Mouse (Mus musculus) lung, embryonic 14.5 days (tissue): ENCODE data around the gene Ntsr1. TPM values are rescaled to one million over a fixed set of nuclear protein-coding genes. Genes with fewer than 3 reads are reported as not detected.

Experiments
- ATAC-seq: fragments of 200-750 bp; cut with Nextera tagmentation; 2 replicates; pipeline ENCODE4 v1.8.0; 2017; ENCODE audit warnings: mild to moderate bottlenecking, moderate TSS enrichment, moderate library complexity; ENCODE audit not compliant: insufficient read depth
- DNase-seq: peaks from one replicate; pipeline ENCODE4 v3.0.0-alpha.2; 2015
- H3K27ac ChIP-seq: fragments of 300-500 bp; sonication (generic); 2 replicates; pipeline ENCODE4 v1.5.1; 2014; ENCODE audit warnings: low read depth, mild to moderate bottlenecking, moderate library complexity
- H3K27me3 ChIP-seq: fragments of 300-500 bp; sonication (generic); 2 replicates; pipeline ENCODE4 v1.6.1; 2014; ENCODE audit warnings: low read length, control low read depth; ENCODE audit not compliant: insufficient read depth
- H3K36me3 ChIP-seq: fragments of 300-500 bp; sonication (generic); 2 replicates; pipeline ENCODE4 v1.6.1; 2014; ENCODE audit warnings: control low read depth; ENCODE audit not compliant: insufficient read depth
- H3K4me1 ChIP-seq: fragments of 300-500 bp; sonication (generic); 2 replicates; pipeline ENCODE4 v1.6.1; 2014; ENCODE audit warnings: antibody characterized with exemption, control low read depth; ENCODE audit not compliant: insufficient read depth
- H3K4me2 ChIP-seq: fragments of 300-500 bp; sonication (generic); 2 replicates; pipeline ENCODE4 v1.6.1; 2014; ENCODE audit warnings: mild to moderate bottlenecking
- H3K4me3 ChIP-seq: fragments of 300-500 bp; sonication (generic); 2 replicates; pipeline ENCODE4 v1.5.1; 2014; ENCODE audit warnings: low read depth, low read length
- H3K9ac ChIP-seq: fragments of 300-500 bp; sonication (generic); 2 replicates; pipeline ENCODE4 v1.6.1; 2014
- H3K9me3 ChIP-seq: fragments of 300-500 bp; sonication (generic); 2 replicates; pipeline ENCODE4 v1.6.1; 2016; ENCODE audit warnings: low read depth, low read length, control low read depth
- CTCF ChIP-seq: IDR thresholded peaks from 2 replicates; pipeline ENCODE4 v1.5.1; 2016; ENCODE audit warnings: antibody characterized with exemption, low read depth
- WGBS: fragments of 180-500 bp; shearing (Covaris S2); extraction: QIAGEN DNeasy Blood & Tissue Kit; methylation state at CpG from one replicate; pipeline ENCODE4 v1.1.7; 2014; 5-methylcytosine and 5-hydroxymethylcytosine counted together
- polyA plus RNA-seq: library from polyadenylated mRNA; unstranded; fragments of >200 nt; fragmentation: Nextera tagmentation; extraction: Ambion mirVana; gene quantifications from 2 replicates; pipeline ENCODE4 v1.2.1, GENCODE M21; 2014

The Ntsr1 gene
- polyA plus RNA-seq, 1 experiment from 2014 or later, result 2.6 TPM

GRCm38 (mm10) chr2:180532386-180532995, 32.7 kb downstream of the Ntsr1 start:
- no peaks in the 10 kb centered on the region for H3K9me3 ChIP-seq
- WGBS, result 40% methylated on average over 6 of the region's 6 CpGs
- H3K4me1 ChIP-seq, result peaks cover 7% of the 10 kb centered on the region; the same call in 1 of the 2 replicates
- no peak overlapping the region for H3K9ac ChIP-seq
- TF ChIP-seq CTCF, result no peak
- no peak overlapping the region for H3K4me2 ChIP-seq
- H3K4me3 ChIP-seq, result no peak overlapping the region
- H3K27ac ChIP-seq, result no peak overlapping the region
- ATAC-seq (no peak), DNase-seq (peak; percentile 36)
- no peaks in the 10 kb centered on the region; the same call in 1 of the 2 replicates for H3K27me3 ChIP-seq
- H3K36me3 ChIP-seq, result no peaks in the 10 kb centered on the region

GRCm38 (mm10) chr2:180533237-180533636, 33.5 kb downstream of the Ntsr1 start:
- Histone ChIP-seq H3K9ac (no peak overlapping the region), H3K4me3 (no peak overlapping the region), H3K36me3 (no peaks in the 10 kb centered on the region), H3K27me3 (no peaks in the 10 kb centered on the region), H3K9me3 (no peaks in the 10 kb centered on the region), H3K4me2 (no peak overlapping the region), H3K27ac (no peak overlapping the region), H3K4me1 (peaks cover 7% of the 10 kb centered on the region; the same call in 1 of the 2 replicates)
- no peak for TF ChIP-seq CTCF
- no peak for ATAC-seq
- 65% methylated on average over 4 of the region's 4 CpGs for WGBS
- DNase-seq, result no peak

DNA sequence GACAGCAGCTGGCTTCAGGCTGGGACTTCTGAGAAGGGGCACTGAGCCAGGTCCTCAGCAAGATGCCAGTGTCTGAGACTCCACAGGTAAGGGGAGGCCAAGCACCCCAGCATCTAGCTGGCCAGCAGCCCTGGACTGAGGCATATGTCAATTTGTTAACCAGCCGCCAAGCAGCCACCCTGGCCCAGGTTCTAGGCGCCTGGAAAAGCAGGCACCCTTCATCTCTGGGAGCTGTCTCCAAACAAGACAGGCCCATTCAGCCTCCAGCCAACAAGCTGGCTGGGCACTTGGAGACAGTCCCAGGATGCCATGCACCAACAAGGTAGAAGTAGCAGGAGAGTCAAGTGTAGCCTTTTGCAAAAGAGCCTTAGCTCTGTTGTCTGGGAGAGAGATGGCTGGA, 43.9 kb downstream of the Ntsr1 start:
- no peak for TF ChIP-seq CTCF
- ATAC-seq (no peak), DNase-seq (no peak)
- Histone ChIP-seq H3K27me3 (no peaks in the 10 kb centered on the region), H3K36me3 (no peaks in the 10 kb centered on the region), H3K9ac (no peak overlapping the region), H3K4me3 (no peak overlapping the region), H3K4me1 (peaks cover 6% of the 10 kb centered on the region; the same call in 1 of the 2 replicates), H3K27ac (no peak overlapping the region), H3K4me2 (no peak overlapping the region), H3K9me3 (no peaks in the 10 kb centered on the region)
- WGBS, result 68% methylated on average over 2 of the region's 2 CpGs

GRCm38 (mm10) chr2:180545046-180545445, 45.3 kb downstream of the Ntsr1 start:
- no peak for ATAC-seq

DNA sequence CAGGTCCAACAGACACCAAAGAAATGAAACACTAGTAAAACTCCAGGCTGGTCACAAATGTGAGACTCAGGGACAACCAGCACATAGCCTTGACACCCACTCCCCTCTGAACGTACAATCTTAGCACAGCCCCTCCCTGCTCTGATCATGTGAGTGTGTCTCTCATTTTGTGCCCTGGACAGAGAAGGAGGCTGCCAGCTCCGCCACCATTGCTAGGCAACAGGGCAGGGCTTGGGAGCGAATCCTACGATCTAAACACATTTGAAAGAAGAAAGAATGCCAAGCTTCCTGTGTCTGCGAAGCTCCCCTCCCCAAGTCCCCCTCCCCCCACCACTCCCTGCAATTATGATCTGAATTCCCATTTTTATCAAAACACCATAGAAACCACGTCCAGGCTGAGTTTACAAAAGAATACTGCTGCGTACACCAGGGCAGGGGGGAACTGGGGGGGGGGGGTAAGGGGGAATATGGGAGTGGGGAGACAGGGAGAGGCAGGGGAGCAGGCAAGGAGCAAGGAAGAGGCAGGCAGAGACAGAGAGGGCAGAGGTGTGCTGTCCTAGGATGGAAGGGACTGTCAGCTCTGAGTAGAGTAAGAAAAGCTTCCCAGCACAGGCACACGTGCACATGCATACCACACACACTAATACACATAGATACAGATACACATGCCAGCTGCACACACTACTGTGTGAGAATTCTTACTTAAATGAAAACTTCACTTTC, 47.8 kb downstream of the Ntsr1 start:
- Histone ChIP-seq H3K9ac (no peak overlapping the region), H3K27ac (no peak overlapping the region), H3K4me2 (peak overlapping the region; percentile 43), H3K36me3 (no peaks in the 10 kb centered on the region), H3K9me3 (no peaks in the 10 kb centered on the region), H3K27me3 (0 out of 2 replicates have a peak, but pooled peaks cover 3% of the 10 kb centered on the region), H3K4me1 (peaks cover 6% of the 10 kb centered on the region; the same call in 1 of the 2 replicates), H3K4me3 (no peak overlapping the region)
- DNase-seq (peak; percentile 65), ATAC-seq (peak; percentile 89)
- WGBS, result 7% methylated on average over 8 of the region's 8 CpGs
- TF ChIP-seq CTCF, result no peak

More at GRCm38 (mm10) chr2:180545046-180545445, 45.3 kb downstream of the Ntsr1 start:
- TF ChIP-seq CTCF, result no peak
- H3K36me3 ChIP-seq, result no peaks in the 10 kb centered on the region
- H3K9ac ChIP-seq, result no peak overlapping the region
- peaks cover 6% of the 10 kb centered on the region; the same call in 1 of the 2 replicates for H3K4me1 ChIP-seq
- peak; percentile 24 for DNase-seq
- H3K4me3 ChIP-seq, result no peak overlapping the region
- H3K9me3 ChIP-seq, result no peaks in the 10 kb centered on the region
- H3K4me2 ChIP-seq, result no peak overlapping the region
- no peak overlapping the region for H3K27ac ChIP-seq
- no peaks in the 10 kb centered on the region for H3K27me3 ChIP-seq
- WGBS, result 72% methylated on average over 18 of the region's 18 CpGs

- WGBS, result 57% methylated on average over 3 of the region's 3 CpGs
- no peak overlapping the region for H3K9ac ChIP-seq
- no peak overlapping the region for H3K4me2 ChIP-seq
- peaks cover 6% of the 10 kb centered on the region; the same call in 1 of the 2 replicates for H3K4me1 ChIP-seq
- no peak overlapping the region for H3K27ac ChIP-seq
- TF ChIP-seq CTCF, result no peak
- no peaks in the 10 kb centered on the region for H3K9me3 ChIP-seq
- H3K27me3 ChIP-seq, result 0 out of 2 replicates have a peak, but pooled peaks cover 3% of the 10 kb centered on the region
- no peaks in the 10 kb centered on the region for H3K36me3 ChIP-seq
- ATAC-seq (no peak), DNase-seq (no peak)
- H3K4me3 ChIP-seq, result no peak overlapping the region
These were observed 52.6 kb downstream of the Ntsr1 start for GRCm38 (mm10) chr2:180552340-180552739.

DNA sequence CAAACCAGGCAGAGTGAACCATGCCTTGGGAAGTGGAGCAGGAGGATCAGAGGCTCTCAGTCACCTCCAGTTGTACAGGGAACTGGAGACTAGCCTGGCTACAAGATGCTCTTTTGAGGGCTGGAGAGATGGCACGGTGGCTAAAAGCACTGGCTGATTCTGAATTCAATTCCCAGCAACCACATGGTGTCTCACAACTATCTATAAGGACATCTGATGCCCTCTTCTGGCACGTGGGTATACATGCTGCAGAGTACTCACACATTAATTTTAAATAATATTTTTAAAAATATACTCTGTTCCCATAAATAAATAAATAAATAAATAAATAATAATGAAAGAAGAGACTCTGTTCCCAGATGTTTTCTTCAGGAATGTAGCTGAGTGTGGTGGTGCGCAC, 55.4 kb downstream of the Ntsr1 start:
- Histone ChIP-seq H3K36me3 (no peaks in the 10 kb centered on the region), H3K4me2 (no peak overlapping the region), H3K4me1 (no peaks in the 10 kb centered on the region), H3K27me3 (0 out of 2 replicates have a peak, but pooled peaks cover 3% of the 10 kb centered on the region), H3K9ac (no peak overlapping the region), H3K9me3 (no peaks in the 10 kb centered on the region), H3K27ac (no peak overlapping the region), H3K4me3 (no peak overlapping the region)
- TF ChIP-seq CTCF, result peak; percentile 34; the same call in 1 of the 2 replicates
- 57% methylated on average over 3 of the region's 3 CpGs for WGBS
- ATAC-seq, result no peak
- peak; percentile 35 for DNase-seq
